Mouse (Mus musculus) left cerebral cortex, postnatal 36 days (tissue): Measurements from ENCODE around the gene Tmem106b. TPM values are rescaled to one million over a fixed set of nuclear protein-coding genes. Genes with fewer than 3 reads are reported as not detected.
A peak's percentile ranks its signal among the peaks of the same experiment; 100 is the strongest.

ENCODE experiments used
- DNase-seq, 2 experiments: peaks; one replicate each; pipeline ENCODE4 v3.0.0; 2021 to 2022; ENCODE audit warnings: low spot score in 2 of 2, mixed read lengths in 1 of 2
- intact Hi-C: fragments of 180-260 bp; cut with DNase I; formaldehyde crosslinking; loops from one replicate; pipeline ENCODE4 v1.15.1; 2025
- total RNA-seq, 2 experiments: library from RNA; stranded (reverse); gene quantifications; 2 replicates each; pipeline ENCODE4 v1.2.3; 2021

The Tmem106b gene
- 100 to 1,000 TPM; 148 to 153 TPM for total RNA-seq

DNA sequence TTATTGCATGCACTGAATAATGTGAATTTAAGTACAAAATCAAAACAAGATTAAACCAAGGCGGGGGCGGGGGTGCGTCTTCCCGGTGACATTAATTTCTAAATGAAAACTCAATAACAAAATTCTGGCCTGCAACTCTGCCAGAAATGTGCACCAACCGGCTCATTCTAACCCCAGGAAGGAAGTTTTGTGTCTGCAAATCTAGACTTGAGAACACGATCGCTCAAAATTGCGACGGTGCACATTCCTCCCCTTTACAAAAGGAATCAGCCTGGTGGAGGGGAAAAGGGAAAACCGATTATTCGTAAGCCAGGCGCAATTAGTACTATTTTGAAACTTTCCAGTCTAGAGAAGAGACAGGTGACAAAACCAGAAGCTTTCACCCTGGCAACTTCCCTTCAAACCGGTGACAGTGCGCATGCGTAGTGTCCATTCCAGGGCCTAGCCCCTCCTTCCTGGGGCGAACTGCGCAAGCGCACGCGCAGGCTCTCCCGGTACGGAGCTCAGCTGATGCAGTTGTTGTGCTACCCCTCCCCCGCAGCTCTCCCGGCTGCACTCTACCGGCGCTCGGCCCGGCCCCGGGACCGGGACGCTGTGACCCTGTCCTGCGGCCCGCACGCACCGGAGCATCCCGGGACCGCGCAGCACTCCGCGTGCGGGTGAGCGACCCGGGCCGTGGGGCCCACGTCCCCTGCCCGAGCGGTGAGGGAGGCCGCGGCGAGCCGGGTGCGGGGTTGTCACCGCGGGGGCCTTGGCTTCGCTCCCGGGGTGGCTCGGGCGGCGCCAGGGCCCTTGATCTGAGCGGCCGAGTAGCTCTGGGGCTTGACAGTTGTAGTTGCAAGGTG, at the start of gene Tmem106b:
TSS of gene Tmem106b (plus strand) at position 458 of the 845 bp plus-strand sequence.
- intact Hi-C loops: loop anchor here (5.0 kb wide), 1 partner anchor 322 kb away; the partner anchor contains the start of gene Thsd7a

DNA sequence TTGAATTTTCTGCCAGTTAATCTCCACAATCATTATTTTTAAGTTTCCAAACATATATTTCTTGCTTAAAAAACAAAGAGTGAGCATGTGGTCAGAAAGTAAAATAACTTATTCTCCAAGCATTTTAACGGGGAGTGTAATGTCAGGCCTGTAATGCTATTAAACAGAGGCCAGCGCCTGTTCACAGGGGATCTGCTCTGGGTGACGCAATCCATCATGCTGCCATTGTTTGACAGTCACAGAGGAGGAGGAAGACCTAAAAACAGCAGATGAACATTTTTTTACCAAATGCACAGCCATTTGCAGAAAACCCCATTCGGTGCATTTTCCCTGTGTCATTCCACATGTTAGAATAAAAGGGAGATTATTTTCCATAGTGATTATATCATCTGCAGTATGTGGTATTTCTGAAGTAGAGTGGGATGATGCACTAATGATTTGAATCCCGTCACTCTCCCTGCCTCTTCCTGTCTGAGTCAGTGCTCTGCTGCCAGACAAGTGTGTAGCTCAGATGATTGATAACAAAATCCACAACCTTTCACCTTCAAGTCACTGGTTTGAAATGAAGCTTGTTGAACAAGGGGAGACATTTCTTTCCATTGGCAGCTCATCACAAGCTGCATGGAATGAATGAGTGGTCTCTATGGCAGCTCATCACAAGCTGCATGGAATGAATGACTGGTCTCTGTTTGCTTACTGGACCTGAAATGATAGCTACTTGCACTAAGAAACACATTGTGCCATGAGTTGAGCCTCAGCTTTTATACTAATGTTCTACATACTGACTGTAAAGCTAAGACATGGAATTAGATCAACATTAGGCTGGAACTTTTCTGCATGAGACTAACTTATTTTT, 48.1 kb upstream of the Tmem106b start:
- DNase-seq: no peak
- intact Hi-C loops: no loop called here

More for the DNA sequence above, at the start of gene Tmem106b:
- peak; percentile 96 for DNase-seq

DNA sequence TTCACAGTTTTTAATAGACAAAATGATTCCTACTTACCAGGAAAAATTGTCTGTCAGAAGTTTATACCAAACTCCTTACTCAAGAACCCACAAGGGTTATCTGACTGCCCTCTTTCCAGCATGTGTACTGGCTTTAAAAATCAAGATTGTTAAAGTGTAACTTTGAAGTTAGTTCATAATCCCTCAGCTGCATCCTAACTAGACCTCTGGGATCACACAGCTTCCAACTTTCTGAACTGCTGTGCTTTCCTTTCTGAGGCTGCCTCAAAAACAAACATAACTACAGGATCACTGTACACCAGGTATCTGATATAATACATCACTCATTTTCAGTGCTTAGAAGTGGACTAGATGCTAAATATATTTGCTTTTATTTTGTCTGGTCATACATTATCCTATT, 39.0 kb upstream of the Tmem106b start:
- intact Hi-C loops: no loop called here
- no peak for DNase-seq

DNA sequence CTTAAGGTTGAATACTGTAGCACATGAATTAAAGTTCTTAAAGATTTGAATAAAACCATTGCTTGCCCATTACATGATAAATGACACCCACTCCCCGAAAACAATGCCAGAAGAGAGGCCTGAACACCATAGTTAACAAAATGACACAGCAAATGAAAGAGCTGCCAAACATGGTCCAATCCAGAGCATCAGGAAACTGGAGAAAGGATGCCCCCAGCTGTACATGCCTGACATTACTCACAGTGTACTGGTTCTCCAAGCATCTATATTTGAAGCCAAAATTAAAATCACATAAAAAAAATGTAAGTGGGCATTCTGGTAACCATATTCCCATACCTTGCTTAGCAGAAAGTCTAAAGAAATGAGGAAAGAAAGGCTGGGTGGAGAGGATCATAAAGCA, 38.6 kb upstream of the Tmem106b start:
- DNase-seq: peak; percentile 5
- intact Hi-C loops: no loop called here

DNA sequence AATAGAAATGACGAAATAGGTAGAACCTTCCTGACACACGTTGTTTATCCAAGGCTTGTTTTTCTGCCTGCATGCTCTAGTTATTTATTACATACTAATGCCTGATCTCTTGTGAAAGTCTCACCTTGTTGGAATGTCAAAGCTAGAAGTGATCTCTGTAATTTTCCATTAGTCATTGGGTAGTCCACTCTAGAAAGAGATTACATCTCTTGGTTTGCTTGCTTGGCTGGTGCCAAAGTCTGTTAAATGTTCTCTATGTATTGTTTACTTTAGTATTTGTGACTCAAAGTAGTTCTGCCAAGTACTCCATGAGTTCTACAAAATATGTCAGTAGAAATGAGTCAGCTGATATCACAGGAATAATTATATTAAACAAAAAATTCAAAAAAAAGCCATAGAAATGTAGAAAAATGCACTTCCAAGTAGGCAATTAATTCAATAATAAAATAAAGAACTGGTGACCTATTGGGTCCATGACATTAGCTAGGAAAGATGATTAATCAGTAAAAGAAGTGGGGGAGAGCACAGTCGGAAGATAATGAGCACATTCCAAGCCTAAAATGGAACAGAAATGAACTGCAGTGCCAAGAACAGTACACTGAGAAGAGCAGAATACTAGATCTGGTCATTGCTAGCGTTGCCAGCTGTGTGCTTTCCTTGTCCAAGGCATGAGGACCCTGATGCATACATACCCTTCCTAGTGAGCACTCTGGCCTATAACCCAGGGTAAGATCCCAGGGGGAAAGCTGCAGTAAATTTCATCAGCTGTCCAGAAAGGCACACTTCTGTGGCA, 17.0 kb upstream of the Tmem106b start:
- intact Hi-C loops: no loop called here
- DNase-seq: no peak

DNA sequence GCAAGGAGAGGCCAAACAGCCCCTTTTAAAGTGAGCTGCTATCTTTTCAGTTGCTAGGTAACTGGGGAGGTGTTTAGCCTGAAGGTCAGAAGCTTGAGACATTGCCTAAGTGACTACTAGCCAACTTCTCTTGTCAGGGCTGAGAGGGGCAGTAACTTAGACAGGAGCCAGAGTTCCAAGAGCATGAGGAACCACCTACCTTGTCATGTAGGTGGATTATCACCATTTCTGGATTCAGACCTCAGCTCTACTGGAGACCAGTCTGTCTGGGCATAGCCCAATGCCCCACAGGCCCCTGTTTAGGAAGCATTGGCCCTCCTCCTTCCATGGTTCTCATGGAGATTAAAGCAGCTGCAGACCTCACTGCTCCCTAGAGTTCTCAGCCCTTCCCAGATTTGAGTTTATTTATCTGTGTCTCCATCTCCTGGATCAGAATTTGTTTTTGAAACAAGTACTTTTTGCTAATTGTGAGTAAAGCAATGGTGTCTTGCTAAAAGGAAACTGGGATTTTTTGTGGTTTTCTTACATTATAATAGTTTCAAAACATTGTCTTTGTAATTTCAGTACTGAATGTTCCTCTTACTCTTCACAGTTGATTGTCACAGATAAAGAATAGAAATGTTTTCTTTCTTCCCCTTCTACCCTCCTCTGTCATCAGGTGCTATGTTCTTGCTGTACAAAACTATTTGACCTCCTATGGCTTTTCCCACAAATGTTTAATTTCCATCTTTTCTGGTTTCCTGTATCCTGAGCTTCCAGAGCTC, 8.1 kb upstream of the Tmem106b start:
- DNase-seq: no peak
- intact Hi-C loops: no loop called here

DNA sequence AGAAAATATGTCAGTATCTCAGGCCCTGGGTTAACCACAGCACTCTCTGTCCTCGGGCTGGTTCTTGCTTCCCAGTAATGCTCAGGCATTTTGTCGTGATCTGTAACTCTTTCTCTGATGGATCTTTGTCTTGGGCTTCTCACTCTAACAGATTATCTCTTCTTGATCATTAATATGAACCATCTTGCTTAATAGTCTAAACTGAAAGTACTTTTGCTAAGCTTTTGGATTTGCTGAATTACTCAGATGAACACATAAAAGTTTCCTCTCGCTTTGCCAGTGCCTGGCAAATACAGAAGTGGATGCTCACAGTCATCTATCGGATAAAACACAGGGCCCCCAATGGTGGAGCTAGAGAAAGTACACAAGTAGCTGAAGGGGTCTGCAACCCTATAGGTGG, 7.5 kb upstream of the Tmem106b start:
- no peak for DNase-seq
- intact Hi-C loops: no loop called here

DNA sequence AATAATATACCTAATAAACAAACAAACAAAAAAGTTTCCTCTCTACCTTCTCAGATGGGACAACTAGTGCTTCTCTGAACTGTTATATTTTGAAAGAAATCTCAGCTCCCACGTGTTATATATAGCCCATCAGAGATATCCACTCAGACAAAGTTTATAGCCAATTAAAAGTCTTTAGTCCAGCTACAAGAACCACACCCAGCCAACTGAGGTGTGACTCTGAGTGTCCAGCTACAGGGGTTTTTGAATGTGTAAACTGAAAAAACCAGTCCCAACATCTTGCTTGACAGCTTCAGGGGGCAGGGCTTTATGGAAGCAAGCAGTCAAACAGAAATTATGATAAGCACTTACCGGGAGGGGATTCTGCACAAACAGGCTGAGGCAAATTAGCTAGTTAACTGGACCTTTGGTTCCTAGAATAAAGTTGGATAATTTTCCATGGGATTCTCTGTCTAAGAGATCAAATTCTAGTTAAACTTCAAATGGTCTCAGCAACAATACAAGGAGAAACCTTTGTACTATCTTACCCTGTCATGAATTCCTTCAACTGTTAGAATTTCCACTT, 6.8 kb upstream of the Tmem106b start:
- intact Hi-C loops: no loop called here
- no peak for DNase-seq

DNA sequence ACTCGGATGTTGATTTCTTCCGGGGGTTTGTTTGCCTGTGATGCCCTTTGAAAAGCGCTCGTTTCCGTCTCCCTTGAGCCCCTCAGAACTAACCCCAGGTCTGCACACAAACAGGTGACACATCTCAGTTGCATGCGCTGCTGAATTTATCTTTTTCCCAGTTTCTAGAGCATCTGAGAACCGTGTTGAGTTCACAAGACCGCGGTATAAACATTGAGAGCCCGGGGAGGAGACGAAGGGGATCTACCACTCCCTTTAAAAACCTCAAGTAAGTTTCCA, 527 bp downstream of the Tmem106b start:
- DNase-seq: no peak
- intact Hi-C loops: loop anchor here (5.0 kb wide), 1 partner anchor 323 kb away; the partner anchor contains the start of gene Thsd7a

DNA sequence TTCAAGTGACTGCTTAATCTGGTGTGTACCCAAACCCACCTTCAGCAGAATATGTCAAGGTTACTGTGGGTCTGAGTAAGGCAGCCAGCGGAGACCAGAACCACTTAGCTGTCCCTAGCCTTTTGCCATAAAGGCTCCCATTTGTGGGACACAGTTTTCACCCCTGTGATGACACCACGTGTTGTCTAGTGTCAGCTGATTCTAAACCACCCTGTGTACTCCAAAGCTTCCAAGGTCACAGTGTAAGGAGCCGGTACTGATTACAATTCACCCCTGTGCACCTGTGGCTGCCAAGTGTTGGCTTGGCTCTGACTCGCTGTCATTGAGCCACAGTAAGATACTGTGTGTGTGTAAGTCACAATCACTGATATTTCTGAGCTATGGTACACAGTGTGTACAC, 926 bp downstream of the Tmem106b start:
- intact Hi-C loops: loop anchor here (5.0 kb wide), 1 partner anchor 323 kb away; the partner anchor contains the start of gene Thsd7a
- DNase-seq: peak in 1 of 2 experiments; percentile 13

DNA sequence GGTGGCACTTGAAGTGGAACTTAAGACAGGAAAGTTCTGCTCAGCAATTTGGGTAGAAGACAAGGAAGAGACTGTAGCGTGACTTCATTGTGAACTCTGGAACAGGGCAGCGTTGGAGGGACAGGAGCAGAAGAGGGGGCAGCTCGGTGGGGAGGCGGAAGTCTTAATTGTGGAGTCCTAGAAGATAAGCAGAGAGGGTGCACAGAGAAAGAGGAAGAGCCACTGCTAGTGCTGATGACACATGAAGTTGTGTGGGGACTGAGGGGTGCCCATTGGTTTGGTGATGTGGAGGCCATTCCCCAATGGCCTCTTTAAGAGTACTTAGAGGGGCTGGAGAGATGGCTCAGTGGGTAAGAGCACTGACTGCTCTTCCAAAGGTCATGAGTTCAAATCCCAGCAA, 3.5 kb downstream of the Tmem106b start:
- intact Hi-C loops: loop anchor here (5.0 kb wide), 1 partner anchor 326 kb away; the partner anchor contains the start of gene Thsd7a
- no peak for DNase-seq

DNA sequence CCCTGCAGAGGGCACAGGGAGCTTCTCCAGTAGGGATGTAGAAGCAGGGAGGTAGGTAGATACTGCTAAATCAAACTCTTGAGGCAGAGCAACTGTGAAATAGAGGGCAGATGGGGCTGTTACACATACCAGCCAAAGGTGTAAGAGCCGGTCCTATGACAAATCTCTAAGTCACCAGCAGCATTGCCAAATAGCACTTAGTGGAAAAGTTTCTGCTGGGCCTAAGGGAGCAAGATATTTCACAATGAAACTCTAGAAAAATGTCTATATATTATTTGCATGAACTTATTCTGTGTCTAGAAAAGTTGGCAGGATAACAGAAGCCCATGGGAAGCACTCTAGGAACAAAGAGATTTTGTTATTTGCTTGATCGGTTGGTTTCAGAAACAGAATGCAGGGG, 4.3 kb downstream of the Tmem106b start:
- no peak for DNase-seq
- intact Hi-C loops: loop anchor here (5.0 kb wide), 1 partner anchor 327 kb away; the partner anchor contains the start of gene Thsd7a

DNA sequence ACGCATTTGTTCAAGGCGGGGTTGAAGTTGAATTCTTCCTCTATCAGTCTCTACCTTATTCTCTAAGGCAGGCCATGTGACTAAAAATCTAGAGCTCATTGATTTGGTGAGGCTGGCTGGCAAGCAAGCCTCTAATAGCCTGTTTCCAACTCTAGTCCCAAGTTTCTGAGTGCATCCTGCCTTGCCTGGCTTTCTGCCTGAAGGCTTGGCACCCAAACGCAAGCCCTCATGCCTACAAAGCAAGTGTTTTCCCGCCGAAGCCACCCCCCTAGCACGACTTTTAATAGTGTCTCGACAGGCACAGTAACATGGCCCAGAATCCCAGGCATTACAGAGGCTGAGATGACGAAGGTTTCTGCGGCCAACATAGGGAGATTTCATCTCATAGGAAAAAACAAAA, 13.3 kb downstream of the Tmem106b start:
- peak; percentile 22 to 41 for DNase-seq
- intact Hi-C loops: no loop called here

DNA sequence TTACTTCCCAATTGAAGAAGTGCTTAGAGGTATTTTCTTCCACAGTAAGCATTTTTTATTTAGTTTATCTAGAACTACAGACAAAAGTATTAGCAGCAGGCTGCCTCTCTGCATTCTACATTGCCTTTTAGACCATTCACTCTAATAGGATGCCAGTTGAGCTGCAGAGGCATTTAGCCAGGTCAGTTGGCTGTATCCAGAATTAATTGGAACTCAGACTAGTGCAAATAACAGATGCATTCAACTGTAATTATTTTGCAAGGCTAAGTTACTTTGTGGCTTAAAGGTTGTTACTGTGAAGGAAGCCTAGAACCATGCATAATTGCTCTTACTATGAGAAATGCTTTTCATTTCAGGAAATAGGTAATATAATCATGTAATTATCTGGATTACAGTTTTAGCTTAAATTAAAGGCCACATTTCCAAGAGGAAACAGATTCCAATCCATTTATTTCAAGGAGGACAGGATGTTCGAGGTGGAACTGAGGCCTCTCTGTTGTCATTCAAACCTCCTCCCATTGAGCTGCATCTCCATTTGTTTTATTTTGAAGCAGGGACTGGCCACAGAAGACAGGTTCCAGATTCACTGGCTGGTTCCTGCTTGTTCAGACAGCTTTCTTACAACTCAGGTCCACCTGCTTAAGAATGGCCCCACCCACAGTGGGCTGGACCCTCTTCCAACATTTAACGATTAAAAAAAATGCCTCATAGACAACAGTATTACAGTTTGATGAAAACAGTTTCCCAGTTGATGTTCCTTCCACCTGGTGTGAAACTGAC, 27.3 kb downstream of the Tmem106b start:
- DNase-seq: no peak
- intact Hi-C loops: no loop called here

DNA sequence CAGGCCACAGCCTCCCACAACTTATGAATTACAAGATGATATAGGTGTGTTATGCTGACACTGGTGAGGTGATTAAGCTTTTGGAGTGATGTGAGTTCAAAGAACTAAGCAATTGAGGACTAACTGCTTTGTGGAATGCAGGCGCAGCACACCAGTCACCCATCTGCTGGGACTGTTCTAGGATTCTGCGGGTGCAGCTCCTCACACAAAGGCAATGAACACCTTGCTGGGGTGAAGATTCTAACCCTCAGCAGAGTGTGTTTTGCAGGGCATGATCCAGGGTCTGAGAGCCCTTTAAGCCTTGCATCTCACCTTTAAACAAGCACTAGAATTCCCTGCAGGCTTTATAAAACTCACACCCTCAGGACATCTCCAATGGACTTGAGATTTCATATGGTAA, 30.6 kb downstream of the Tmem106b start:
- DNase-seq: no peak
- intact Hi-C loops: no loop called here

DNA sequence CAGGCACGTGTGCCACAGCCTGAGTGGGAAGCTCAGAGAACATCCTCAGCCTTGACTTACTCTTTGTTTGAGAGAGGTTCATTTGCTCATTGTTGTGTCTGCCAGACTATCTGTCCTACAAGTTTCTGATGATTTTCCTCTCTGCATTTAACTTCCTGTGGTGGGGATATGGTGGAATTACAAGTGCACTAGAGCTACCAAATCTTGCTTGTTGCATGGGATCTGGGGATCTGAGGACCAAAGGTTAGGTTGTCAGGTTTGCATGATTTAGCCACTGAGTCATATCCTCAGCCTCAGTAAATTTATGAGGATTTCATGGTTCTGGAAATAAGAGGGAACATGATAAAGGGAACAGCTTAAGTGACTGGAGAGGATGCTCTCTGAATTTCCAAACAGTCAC, 39.1 kb downstream of the Tmem106b start:
- intact Hi-C loops: no loop called here
- no peak for DNase-seq

DNA sequence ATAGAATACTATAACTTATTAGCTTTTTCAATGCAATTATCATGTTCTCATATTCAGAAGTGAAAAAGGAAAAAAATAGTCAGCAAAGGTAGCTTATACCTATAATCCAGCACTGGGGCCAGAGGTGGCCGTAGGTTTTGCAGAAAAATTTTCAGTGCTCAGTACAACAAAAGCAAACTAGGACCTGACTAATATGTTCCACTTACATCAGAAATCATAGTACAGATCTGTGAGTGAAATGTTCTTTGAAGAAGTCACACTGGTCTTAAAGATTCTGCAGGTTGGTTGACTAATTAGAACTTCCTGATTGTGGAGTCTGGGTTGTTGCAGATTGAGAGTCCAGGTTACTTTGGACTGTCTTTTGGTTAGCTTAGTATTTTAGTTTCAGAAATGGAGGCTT, 67.7 kb downstream of the Tmem106b start:
- intact Hi-C loops: no loop called here
- DNase-seq: no peak
